Comparison of ENCODE assay signal across 29 mouse cellular contexts in the genomic region with DNA sequence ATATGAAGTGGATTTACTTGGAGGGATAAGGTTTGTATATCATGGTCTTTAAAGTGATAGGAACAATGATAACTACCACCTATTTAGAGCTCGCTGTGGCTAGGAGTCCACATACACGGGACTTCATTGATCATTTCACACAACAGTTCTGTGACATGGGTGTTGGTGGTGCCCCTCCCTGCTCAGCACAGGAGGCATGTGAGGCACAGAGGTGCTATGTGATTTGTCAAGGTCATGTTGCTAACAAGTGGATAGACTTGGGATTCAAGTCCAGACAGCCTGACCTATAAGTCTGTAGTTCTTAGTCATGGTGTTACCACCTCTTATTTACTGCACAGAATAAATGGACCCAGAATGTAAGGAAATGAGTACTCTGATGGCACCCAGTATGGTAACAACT. TPM values are rescaled to one million over a fixed set of nuclear protein-coding genes. Genes with fewer than 3 reads are reported as not detected.
A peak's percentile ranks its signal among the peaks of the same experiment; 100 is the strongest.
DNase-seq lines count a peak whose midpoint lies in the region; ATAC-seq and TF ChIP-seq lines count a peak whose summit lies in the region.
"Had no signal": no experiment of that assay in that cellular context is flagged by ENCODE, and none has a peak within 500 bp of the region (broad histone marks: within the 10 kb centered on the region; RNA-seq: fewer than 3 reads in every experiment).

No protein-coding gene starts in this region.

- no peak overlapping the region for H3K9ac ChIP-seq in heart, embryonic 13.5 days
- no peak overlapping the region for H3K9ac ChIP-seq in heart, postnatal 0 days (replicated peaks; ENCODE audit: low read depth, low read length)
- H3K9ac ChIP-seq in forebrain, embryonic 12.5 days: no peak overlapping the region
- H3K9ac ChIP-seq: embryonic facial prominence, embryonic 12.5 days; embryonic facial prominence, embryonic 15.5 days; forebrain, embryonic 15.5 days; hindbrain, embryonic 13.5 days; intestine, embryonic 15.5 days had no signal

- peak overlapping the region; percentile 83; the same call in 1 of the 2 replicates for H3K27ac ChIP-seq in heart, embryonic 10.5 days
- peak overlapping the region; percentile 93 for H3K27ac ChIP-seq in heart, embryonic 13.5 days (replicated peaks)
- no peak overlapping the region for H3K27ac ChIP-seq in testis, adult 2 months (ENCODE audit: control insufficient read depth, insufficient read depth, low read depth, low read length)
- peak overlapping the region; percentile 83 for H3K27ac ChIP-seq in heart, postnatal 0 days (ENCODE audit: low read depth)
- H3K27ac ChIP-seq in forebrain, embryonic 12.5 days: no peak overlapping the region
- H3K27ac ChIP-seq: embryonic facial prominence, embryonic 12.5 days; embryonic facial prominence, embryonic 15.5 days; forebrain, embryonic 15.5 days; hindbrain, embryonic 10.5 days; hindbrain, embryonic 13.5 days; intestine, embryonic 15.5 days had no signal

- H3K4me1 ChIP-seq in heart, embryonic 10.5 days: peaks cover 20% of the 10 kb centered on the region
- peaks cover 40% of the 10 kb centered on the region for H3K4me1 ChIP-seq in heart, embryonic 13.5 days
- H3K4me1 ChIP-seq in testis, adult 2 months (ENCODE audit: control insufficient read depth, insufficient read depth, low read length): no peaks in the 10 kb centered on the region
- H3K4me1 ChIP-seq in heart, postnatal 0 days (ENCODE audit: control insufficient read depth, insufficient read depth): peaks cover 27% of the 10 kb centered on the region
- peaks cover 3% of the 10 kb centered on the region; the same call in 1 of the 2 replicates for H3K4me1 ChIP-seq in forebrain, embryonic 12.5 days
- H3K4me1 ChIP-seq: embryonic facial prominence, embryonic 12.5 days; embryonic facial prominence, embryonic 15.5 days; intestine, embryonic 15.5 days had no signal

- peak; percentile 80 for DNase-seq in heart, embryonic 10.5 days (ENCODE audit: low spot score)
- no peak for DNase-seq in heart, adult 9 months (ENCODE audit: low spot score in 2 of 2)
- no peak for DNase-seq in heart, postnatal 10 days
- no peak for DNase-seq in testis, postnatal 10 days (ENCODE audit: low spot score)
- DNase-seq in heart, postnatal 0 days (ENCODE audit: low spot score): no peak
- DNase-seq: adrenal gland, adult 2 months; adrenal gland, postnatal 14 days; cerebellum, adult 11 months; cerebellum, adult 2 months; cerebellum, adult 9-11 months; cerebellum, postnatal 25 days; gastrocnemius, postnatal 10 days; gastrocnemius, postnatal 36 days; kidney, adult 11 months; kidney, adult 8-10 months had no signal

- peak; percentile 46; the same call in 1 of the 2 replicates for ATAC-seq in heart, embryonic 13.5 days (ENCODE audit: extremely low read depth, insufficient number of reproducible peaks, low FRiP score, low TSS enrichment)
- ATAC-seq in heart, postnatal 0 days (ENCODE audit: insufficient read depth, low read depth): peak; percentile 55
- no peak for ATAC-seq in forebrain, embryonic 12.5 days (ENCODE audit: low FRiP score)
- ATAC-seq: CD4-positive, CD25-positive, alpha-beta regulatory T cell, adult 4 months; forebrain, embryonic 15.5 days; hindbrain, embryonic 16.5 days; intestine, embryonic 15.5 days had no signal

- H3K4me2 ChIP-seq in heart, embryonic 13.5 days: peak overlapping the region; percentile 57
- no peak overlapping the region for H3K4me2 ChIP-seq in heart, postnatal 0 days (ENCODE audit: low read depth, low read length)
- no peak overlapping the region for H3K4me2 ChIP-seq in forebrain, embryonic 12.5 days
- H3K4me2 ChIP-seq: embryonic facial prominence, embryonic 12.5 days; embryonic facial prominence, embryonic 15.5 days; forebrain, embryonic 15.5 days; hindbrain, embryonic 13.5 days; intestine, embryonic 15.5 days had no signal

- TF ChIP-seq POLR2A in testis, adult 2 months (IDR thresholded peaks at IDR 0.05; ENCODE audit: control insufficient read depth, low read depth, low read length): no peak

- intact Hi-C loops in heart, postnatal 10 days (cut with DNase I): no loop called here

- no peak for TF ChIP-seq CTCF in testis, adult 2 months (IDR thresholded peaks at IDR 0.05; ENCODE audit: control insufficient read depth, insufficient read depth, insufficient replicate concordance, low read depth, low read length)
- no peak for TF ChIP-seq CTCF in heart, postnatal 0 days (IDR thresholded peaks at IDR 0.05; ENCODE audit: low read depth)

- no peaks in the 10 kb centered on the region; the same call in 1 of the 2 replicates for H3K36me3 ChIP-seq in heart, embryonic 10.5 days
- H3K36me3 ChIP-seq in heart, embryonic 13.5 days: no peaks in the 10 kb centered on the region; the same call in 1 of the 2 replicates
- H3K36me3 ChIP-seq in testis, adult 2 months (ENCODE audit: control insufficient read depth, insufficient read depth, low read length): no peaks in the 10 kb centered on the region
- no peaks in the 10 kb centered on the region for H3K36me3 ChIP-seq in heart, postnatal 0 days (replicated peaks; ENCODE audit: control insufficient read depth, insufficient read depth, low read length)
- 0 out of 2 replicates have a peak, but pooled peaks cover 2% of the 10 kb centered on the region for H3K36me3 ChIP-seq in forebrain, embryonic 12.5 days (replicated peaks)
- H3K36me3 ChIP-seq: embryonic facial prominence, embryonic 12.5 days; embryonic facial prominence, embryonic 15.5 days; forebrain, embryonic 15.5 days; hindbrain, embryonic 13.5 days; intestine, embryonic 15.5 days had no signal

- no peak for TF ChIP-seq EP300 in heart, postnatal 0 days (IDR thresholded peaks at IDR 0.05; ENCODE audit: low read depth)

- WGBS in heart, embryonic 10.5 days: 49% methylated on average over 2 of the region's 2 CpGs
- 41% methylated on average over 2 of the region's 2 CpGs for WGBS in heart, embryonic 13.5 days
- WGBS in heart, postnatal 0 days: 48% methylated on average over 2 of the region's 2 CpGs
- 95% methylated on average over 2 of the region's 2 CpGs for WGBS in forebrain, embryonic 12.5 days

- no peaks in the 10 kb centered on the region for H3K27me3 ChIP-seq in heart, embryonic 10.5 days (ENCODE audit: insufficient read depth, poor library complexity, severe bottlenecking)
- H3K27me3 ChIP-seq in heart, embryonic 13.5 days (replicated peaks): no peaks in the 10 kb centered on the region
- H3K27me3 ChIP-seq in testis, adult 2 months (ENCODE audit: control insufficient read depth, insufficient read depth, low read length): no peaks in the 10 kb centered on the region
- no peaks in the 10 kb centered on the region for H3K27me3 ChIP-seq in heart, postnatal 0 days (ENCODE audit: control insufficient read depth, insufficient read depth, low read length)
- no peaks in the 10 kb centered on the region for H3K27me3 ChIP-seq in forebrain, embryonic 12.5 days
- H3K27me3 ChIP-seq: embryonic facial prominence, embryonic 12.5 days; embryonic facial prominence, embryonic 15.5 days; forebrain, embryonic 15.5 days; hindbrain, embryonic 13.5 days; intestine, embryonic 15.5 days had no signal

- H3K4me3 ChIP-seq in heart, embryonic 10.5 days: no peak overlapping the region
- H3K4me3 ChIP-seq in heart, embryonic 13.5 days: no peak overlapping the region
- peak overlapping the region; percentile 73 for H3K4me3 ChIP-seq in testis, adult 2 months (ENCODE audit: control insufficient read depth, low read depth, low read length)
- H3K4me3 ChIP-seq in heart, postnatal 0 days (ENCODE audit: low read depth, low read length): no peak overlapping the region
- H3K4me3 ChIP-seq in forebrain, embryonic 12.5 days (replicated peaks): no peak overlapping the region
- H3K4me3 ChIP-seq: embryonic facial prominence, embryonic 12.5 days; embryonic facial prominence, embryonic 15.5 days; forebrain, embryonic 15.5 days; hindbrain, embryonic 10.5 days; hindbrain, embryonic 13.5 days; intestine, embryonic 15.5 days had no signal

- no peaks in the 10 kb centered on the region for H3K9me3 ChIP-seq in heart, embryonic 10.5 days
- H3K9me3 ChIP-seq in heart, embryonic 13.5 days: no peaks in the 10 kb centered on the region
- H3K9me3 ChIP-seq in heart, postnatal 0 days (replicated peaks; ENCODE audit: control insufficient read depth, low read length): no peaks in the 10 kb centered on the region
- no peaks in the 10 kb centered on the region for H3K9me3 ChIP-seq in forebrain, embryonic 12.5 days
- H3K9me3 ChIP-seq: embryonic facial prominence, embryonic 12.5 days; embryonic facial prominence, embryonic 15.5 days; forebrain, embryonic 15.5 days; hindbrain, embryonic 10.5 days; hindbrain, embryonic 13.5 days; intestine, embryonic 15.5 days had no signal

RNA-seq across cellular contexts. Expression of gene Rabl3, which starts 11.3 kb away (rescaled TPM):
- polyA plus RNA-seq in heart, embryonic 10.5 days (2016; fragmentation: Nextera tagmentation; extraction: Ambion mirVana): 39.8 and 40.5 TPM in 2 replicates
- polyA plus RNA-seq in heart, embryonic 13.5 days (2015; fragmentation: Nextera tagmentation; extraction: Ambion mirVana): 23.8 and 26.4 TPM in 2 replicates
- 10 to 100 TPM; 11.4 to 12.1 TPM for total RNA-seq in heart, postnatal 10 days (2021)
- 5.5 and 6.0 TPM in 2 replicates for polyA plus RNA-seq in testis, adult 2 months (2012; rRNA removed)
- 4.8 and 4.9 TPM in 2 replicates for total RNA-seq in heart, postnatal 0 days (2014; rRNA removed; ENCODE audit: low replicate concordance)
- polyA plus RNA-seq in heart, postnatal 0 days (2015; fragmentation: Nextera tagmentation; extraction: Ambion mirVana): 17.5 and 18.5 TPM in 2 replicates
- 34.5 and 35.1 TPM in 2 replicates for polyA plus RNA-seq in forebrain, embryonic 12.5 days (2016; fragmentation: Nextera tagmentation; extraction: Ambion mirVana)

RNA-seq across cellular contexts. Expression of gene Gtf2e1, which starts 11.4 kb away (rescaled TPM):
- 35.3 and 38.5 TPM in 2 replicates for polyA plus RNA-seq in heart, embryonic 10.5 days (2016; fragmentation: Nextera tagmentation; extraction: Ambion mirVana)
- polyA plus RNA-seq in heart, embryonic 13.5 days (2015; fragmentation: Nextera tagmentation; extraction: Ambion mirVana): 20.4 and 20.5 TPM in 2 replicates
- total RNA-seq in heart, postnatal 10 days (2021): 10 to 100 TPM in 1 of 2 experiments, 1 to 10 TPM in 1; 8.8 to 11.7 TPM
- polyA plus RNA-seq in testis, adult 2 months (2012; rRNA removed): 10.1 and 10.7 TPM in 2 replicates
- total RNA-seq in heart, postnatal 0 days (2014; rRNA removed; ENCODE audit: low replicate concordance): 8.5 and 9.0 TPM in 2 replicates
- polyA plus RNA-seq in heart, postnatal 0 days (2015; fragmentation: Nextera tagmentation; extraction: Ambion mirVana): 11.4 and 12.1 TPM in 2 replicates
- 49.3 and 52.6 TPM in 2 replicates for polyA plus RNA-seq in forebrain, embryonic 12.5 days (2016; fragmentation: Nextera tagmentation; extraction: Ambion mirVana)

RNA-seq across cellular contexts. Expression of gene Hgd, which starts 29.0 kb away (rescaled TPM):
- polyA plus RNA-seq in heart, embryonic 10.5 days (2016; fragmentation: Nextera tagmentation; extraction: Ambion mirVana): 0.27 and 1.9 TPM in 2 replicates
- polyA plus RNA-seq in heart, embryonic 13.5 days (2015; fragmentation: Nextera tagmentation; extraction: Ambion mirVana): 0.16 and 1.8 TPM in 2 replicates
- total RNA-seq in heart, postnatal 10 days (2021): under 1 TPM in 1 of 2 experiments, not detected in 1; 0.29 TPM
- polyA plus RNA-seq in testis, adult 2 months (2012; rRNA removed): 0.79 and 1.2 TPM in 2 replicates
- total RNA-seq in heart, postnatal 0 days (2014; rRNA removed; ENCODE audit: low replicate concordance): not detected in 2 replicates
- 0.18 TPM in 1 of 2 replicates, not detected in the other for polyA plus RNA-seq in heart, postnatal 0 days (2015; fragmentation: Nextera tagmentation; extraction: Ambion mirVana)
- polyA plus RNA-seq in forebrain, embryonic 12.5 days (2016; fragmentation: Nextera tagmentation; extraction: Ambion mirVana): 0.23 and 0.45 TPM in 2 replicates
- total RNA-seq: common myeloid progenitor, adult 5-6 weeks; gastrocnemius, postnatal 36 days; granulocyte monocyte progenitor cell, adult 5-6 weeks; MEL had no signal
- polyA plus RNA-seq: adrenal gland, adult 2 months; embryonic facial prominence, embryonic 15.5 days; hindbrain, embryonic 10.5 days; hindbrain, embryonic 16.5 days had no signal

Comparison
In these comparisons a context has a peak if more than half of its experiments do, and no peak if none do; other contexts are left out.
1. H3K27ac ChIP-seq: peak in heart, embryonic 10.5 days (single experiment), heart, embryonic 13.5 days (single experiment) and heart, postnatal 0 days (single experiment); none in testis, adult 2 months (single experiment) and forebrain, embryonic 12.5 days (single experiment).